Mouse (Mus musculus) gastrocnemius, adult 2 months (tissue): ENCODE results near the gene Rasgef1b. TPM values are rescaled to one million over a fixed set of nuclear protein-coding genes. Genes with fewer than 3 reads are reported as not detected.
A peak's percentile ranks its signal among the peaks of the same experiment; 100 is the strongest.

Source experiments
- DNase-seq: peaks from one replicate; pipeline ENCODE4 v3.0.0; 2022
- H3K27ac ChIP-seq: fragments of 200-600 bp; 2 replicates; pipeline ENCODE4 v1.8.1; 2022; ENCODE audit warnings: mild to moderate bottlenecking
- H3K4me3 ChIP-seq: fragments of 200-600 bp; 2 replicates; pipeline ENCODE4 v1.8.1; 2022; ENCODE audit warnings: mild to moderate bottlenecking, moderate library complexity
- CTCF ChIP-seq: fragments of 200-600 bp; IDR thresholded peaks from 2 replicates; pipeline ENCODE4 v1.8.1; 2022; ENCODE audit warnings: antibody characterized with exemption, mild to moderate bottlenecking, moderate library complexity
- intact Hi-C: fragments of 180-260 bp; cut with DNase I; formaldehyde crosslinking; loops from one replicate; pipeline ENCODE4 v1.15.1; 2025
- total RNA-seq, 2 experiments: library from RNA; stranded (reverse); gene quantifications; 2 replicates each; pipeline ENCODE4 v1.2.3; 2021

Rasgef1b gene
- total RNA-seq, 2 experiments from 2014 or later: 0.26 to 0.47 TPM

DNA sequence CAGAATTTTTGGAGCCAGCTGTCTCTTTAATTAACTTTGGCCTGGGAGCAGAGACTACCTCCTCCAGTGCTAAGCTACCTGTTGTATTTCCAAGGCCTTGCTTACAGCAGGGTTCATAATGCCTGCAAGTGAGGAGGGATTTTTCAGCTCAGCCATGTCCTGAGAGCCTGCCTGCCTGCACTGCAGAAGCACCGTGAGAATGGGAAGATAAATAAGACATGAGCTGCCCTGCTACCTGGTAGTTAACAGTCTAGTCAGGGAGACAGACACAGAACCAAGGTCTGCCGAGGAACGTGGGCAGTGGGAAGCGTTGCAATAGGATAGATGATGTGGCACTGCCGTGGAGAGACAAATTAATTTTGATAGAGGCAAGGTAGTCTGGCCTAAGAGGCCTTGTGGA lies 277.4 kb downstream of the Rasgef1b start:
- intact Hi-C loops: no loop called here
- no peak overlapping the region for H3K27ac ChIP-seq
- H3K4me3 ChIP-seq: no peak overlapping the region
- no peak for DNase-seq
- TF ChIP-seq CTCF: no peak

DNA sequence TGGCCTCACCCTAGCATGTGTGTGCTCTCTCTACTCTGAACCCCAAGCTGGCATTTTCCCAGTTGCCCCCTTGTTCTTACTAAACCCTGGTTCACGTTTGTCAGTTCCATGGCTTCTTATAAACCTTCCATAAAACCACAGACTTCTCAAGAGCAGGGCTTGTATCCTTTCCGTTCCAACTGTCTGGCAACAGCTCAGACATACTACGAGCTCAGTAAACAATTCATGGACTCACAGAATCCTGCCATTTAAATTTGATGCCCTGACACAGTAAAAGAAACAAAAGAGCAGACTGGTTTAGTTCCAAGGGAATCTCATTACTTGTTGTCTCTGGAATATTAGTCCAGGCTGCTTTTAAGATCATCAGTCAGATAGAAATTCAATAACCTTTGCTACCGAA lies 277.9 kb downstream of the Rasgef1b start:
- intact Hi-C loops: no loop called here
- no peak overlapping the region for H3K27ac ChIP-seq
- no peak for TF ChIP-seq CTCF
- no peak overlapping the region for H3K4me3 ChIP-seq
- no peak for DNase-seq

GRCm38 (mm10) chr5:99450463-99450862 lies 278.4 kb downstream of the Rasgef1b start:
- H3K27ac ChIP-seq: no peak overlapping the region
- no peak overlapping the region for H3K4me3 ChIP-seq
- DNase-seq: no peak
- intact Hi-C loops: no loop called here
- TF ChIP-seq CTCF: no peak

- no peak overlapping the region for H3K27ac ChIP-seq
- H3K4me3 ChIP-seq: no peak overlapping the region
- DNase-seq: no peak
- intact Hi-C loops: no loop called here
- TF ChIP-seq CTCF: no peak
Measured at GRCm38 (mm10) chr5:99447481-99447880, 281.4 kb downstream of the Rasgef1b start.

DNA sequence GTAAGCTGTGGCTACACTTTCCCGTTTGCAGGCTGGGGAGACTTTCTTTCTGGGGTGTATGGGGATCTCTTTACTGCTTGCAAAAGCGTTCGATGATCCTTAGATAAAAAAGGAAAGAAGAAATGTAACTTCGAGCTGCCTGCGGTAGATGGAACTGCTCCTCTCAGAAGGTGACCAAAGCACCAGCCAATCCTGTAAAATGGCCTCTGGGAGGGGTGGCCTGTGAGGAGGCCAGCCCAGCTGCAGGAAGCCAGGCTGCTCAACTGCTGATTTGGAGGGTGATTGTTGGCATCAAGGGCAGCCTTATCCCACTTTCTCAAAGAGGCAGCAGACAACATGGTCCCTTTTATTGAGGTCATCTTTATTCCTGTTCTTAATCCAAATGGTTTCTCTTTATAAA lies 283.6 kb downstream of the Rasgef1b start:
- intact Hi-C loops: no loop called here
- Histone ChIP-seq H3K4me3 (no peak overlapping the region), H3K27ac (no peak overlapping the region)
- TF ChIP-seq CTCF: no peak
- DNase-seq: no peak

DNA sequence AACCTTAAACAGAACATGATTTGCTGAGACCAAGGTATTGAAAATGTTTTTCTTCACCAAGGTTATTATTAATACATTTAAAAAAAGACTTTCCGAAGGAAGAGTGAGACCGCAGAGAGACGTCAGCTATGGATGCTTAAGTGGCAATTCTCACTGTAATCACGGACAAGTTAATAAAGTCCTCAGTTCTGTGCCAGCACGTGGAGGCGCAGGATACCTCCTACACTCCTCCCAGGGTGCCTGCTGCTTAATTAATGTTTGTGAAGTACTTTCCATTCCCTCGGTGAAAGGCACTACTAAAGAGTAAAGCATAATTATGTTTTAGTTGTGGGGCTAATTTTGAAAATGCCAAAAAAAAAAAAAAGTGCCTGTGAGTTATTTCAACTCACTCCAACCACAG lies 284.1 kb downstream of the Rasgef1b start:
- TF ChIP-seq CTCF: no peak
- H3K4me3 ChIP-seq: no peak overlapping the region
- intact Hi-C loops: no loop called here
- no peak overlapping the region for H3K27ac ChIP-seq
- DNase-seq: no peak

DNA sequence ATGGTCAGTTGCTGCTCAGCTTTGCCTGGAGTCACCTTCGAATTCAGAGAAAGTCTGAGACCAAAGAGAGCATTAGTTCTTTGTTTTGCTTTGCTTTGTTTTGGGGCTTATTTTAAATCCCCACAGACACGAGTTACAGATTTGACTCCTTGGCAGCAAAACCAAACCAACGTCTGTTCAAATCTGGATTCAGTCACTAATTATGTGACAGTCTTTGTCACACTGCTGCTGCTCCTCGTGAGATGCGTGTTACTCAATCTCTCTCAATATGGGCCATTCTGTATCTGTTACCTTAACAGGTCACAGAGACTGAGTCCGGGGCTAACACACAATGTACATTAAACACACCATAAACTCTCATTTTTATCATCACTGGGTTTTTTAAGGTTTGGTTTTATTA lies 288.8 kb downstream of the Rasgef1b start:
- no peak for DNase-seq
- TF ChIP-seq CTCF: no peak
- intact Hi-C loops: no loop called here
- Histone ChIP-seq H3K27ac (no peak overlapping the region), H3K4me3 (no peak overlapping the region)

DNA sequence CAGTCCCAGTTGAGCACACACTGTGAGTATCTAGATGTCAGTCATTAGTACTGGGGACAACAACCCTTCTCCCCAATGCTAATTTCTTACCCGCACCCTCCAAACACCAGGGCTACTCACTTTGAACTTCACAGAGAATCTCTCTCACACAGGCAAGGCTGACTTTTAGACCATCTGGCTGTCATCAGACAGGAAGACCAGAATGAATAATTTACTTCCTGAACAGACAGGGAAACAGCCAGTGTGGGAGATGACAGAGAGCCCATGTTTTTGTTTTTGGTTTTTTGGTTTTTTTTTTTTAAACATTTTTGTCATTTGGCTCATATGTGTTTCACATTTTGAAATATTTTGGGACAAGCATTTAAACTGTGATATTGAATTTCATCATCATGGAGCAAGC lies 290.3 kb downstream of the Rasgef1b start:
- intact Hi-C loops: no loop called here
- no peak overlapping the region for H3K27ac ChIP-seq
- H3K4me3 ChIP-seq: no peak overlapping the region
- TF ChIP-seq CTCF: no peak
- DNase-seq: no peak

DNA sequence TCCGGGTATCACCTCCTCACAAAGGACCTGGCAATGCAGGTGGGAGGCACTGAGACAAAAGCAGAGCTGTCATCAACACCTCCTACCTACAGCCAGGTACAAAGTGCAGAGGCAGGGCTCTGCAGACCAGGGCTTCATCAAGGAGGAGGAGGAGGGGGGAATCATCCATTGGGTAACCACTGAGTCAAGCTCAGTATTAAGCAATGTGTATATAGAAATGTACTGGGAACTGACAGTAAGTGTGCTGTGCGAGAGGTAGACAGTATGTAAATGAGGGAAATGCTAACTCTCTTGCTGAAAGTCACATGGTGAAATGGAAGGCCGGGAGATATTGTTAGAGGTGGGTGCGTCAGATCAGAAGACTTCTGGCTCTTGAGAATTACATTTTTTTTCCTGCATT lies 294.6 kb downstream of the Rasgef1b start:
- Histone ChIP-seq H3K4me3 (no peak overlapping the region), H3K27ac (no peak overlapping the region)
- DNase-seq: no peak
- intact Hi-C loops: no loop called here
- no peak for TF ChIP-seq CTCF

DNA sequence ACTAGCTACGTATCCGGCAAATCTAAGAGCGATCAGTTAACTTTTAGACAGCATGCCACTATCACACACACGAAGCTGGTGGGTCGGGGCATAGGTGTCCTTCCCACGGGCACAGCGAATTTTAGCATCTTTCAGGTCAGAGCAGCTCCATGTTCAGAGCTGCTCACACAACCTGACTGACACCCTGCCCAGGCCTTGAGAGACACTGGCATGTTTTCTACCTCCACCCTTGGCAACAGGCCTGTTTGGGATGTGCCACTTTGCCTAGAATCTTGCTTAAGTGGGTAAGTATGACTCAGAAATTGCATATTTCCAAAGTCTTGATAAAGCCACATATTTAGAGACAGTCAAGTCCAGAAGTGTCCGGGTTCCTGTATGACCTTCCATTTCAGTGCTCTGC lies 296.4 kb downstream of the Rasgef1b start:
- Histone ChIP-seq H3K4me3 (no peak overlapping the region), H3K27ac (no peak overlapping the region)
- intact Hi-C loops: no loop called here
- DNase-seq: no peak
- no peak for TF ChIP-seq CTCF

- no peak overlapping the region for H3K4me3 ChIP-seq
- intact Hi-C loops: no loop called here
- DNase-seq: no peak
- no peak overlapping the region for H3K27ac ChIP-seq
- TF ChIP-seq CTCF: no peak
Measured at GRCm38 (mm10) chr5:99429273-99429672, 299.6 kb downstream of the Rasgef1b start.

DNA sequence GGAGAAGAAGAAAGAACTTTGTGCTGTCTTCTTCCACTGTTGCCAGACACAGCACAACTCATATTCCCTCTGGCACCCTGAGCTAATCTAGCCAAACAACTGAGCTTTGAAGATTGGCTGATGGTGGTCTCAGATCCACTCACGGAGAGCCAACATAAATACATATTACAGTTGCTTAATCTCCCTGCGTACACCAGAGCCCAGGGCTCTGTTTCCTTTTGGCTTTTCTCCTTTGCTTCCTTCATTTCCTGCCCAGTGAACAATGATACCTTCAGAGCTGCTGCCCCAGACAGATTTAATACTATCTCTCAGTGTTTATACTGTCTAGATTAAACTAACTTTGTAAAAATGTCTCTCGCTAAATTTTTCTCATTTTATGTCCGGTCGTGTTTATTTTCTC lies 300.2 kb downstream of the Rasgef1b start:
- intact Hi-C loops: no loop called here
- TF ChIP-seq CTCF: no peak
- DNase-seq: no peak
- Histone ChIP-seq H3K27ac (no peak overlapping the region), H3K4me3 (no peak overlapping the region)

DNA sequence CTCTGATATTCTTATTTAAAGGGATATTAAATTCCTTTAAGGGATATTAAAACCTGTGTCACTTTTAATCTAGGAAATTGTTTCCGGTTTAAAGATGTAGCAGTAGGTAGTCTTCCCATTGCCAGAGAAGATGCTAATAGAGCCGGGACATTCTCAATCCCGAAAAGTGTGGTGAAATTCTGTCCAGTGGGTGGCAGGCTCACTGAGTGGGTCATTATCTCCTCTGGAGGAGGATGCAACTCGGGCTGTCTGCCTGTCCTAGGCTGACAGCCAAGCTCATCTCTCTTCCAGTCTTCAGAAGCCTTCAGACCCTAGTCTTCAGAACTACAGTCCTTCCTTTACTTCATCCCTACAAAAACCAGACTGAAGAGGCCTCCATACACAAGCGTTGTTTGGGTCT lies 305.6 kb downstream of the Rasgef1b start:
- Histone ChIP-seq H3K4me3 (no peak overlapping the region), H3K27ac (no peak overlapping the region)
- intact Hi-C loops: no loop called here
- DNase-seq: peak; percentile 23
- TF ChIP-seq CTCF: peak; percentile 15; the same call in 1 of the 2 replicates

DNA sequence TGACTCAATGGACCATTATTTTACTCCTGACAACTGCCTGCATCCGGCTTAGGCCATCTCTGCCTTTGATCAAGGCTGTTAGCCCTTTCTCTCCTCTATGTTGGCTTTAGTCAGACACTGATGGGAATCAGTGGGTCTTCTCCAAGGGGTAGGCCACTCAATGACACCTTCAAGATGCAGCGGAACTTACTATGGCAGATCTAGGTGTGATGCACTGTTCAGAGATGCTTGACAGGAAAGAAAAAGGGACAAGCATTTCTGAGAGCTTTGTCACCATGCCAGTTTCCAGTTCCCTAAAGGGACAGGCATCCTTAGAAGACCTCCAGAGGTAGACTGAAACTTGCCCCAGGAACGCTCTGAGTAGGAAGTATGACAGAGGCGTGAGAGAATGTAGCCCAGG lies 306.0 kb downstream of the Rasgef1b start:
- no peak overlapping the region for H3K4me3 ChIP-seq
- H3K27ac ChIP-seq: no peak overlapping the region
- TF ChIP-seq CTCF: no peak
- DNase-seq: no peak
- intact Hi-C loops: no loop called here

GRCm38 (mm10) chr5:99422092-99422491 lies 306.8 kb downstream of the Rasgef1b start:
- TF ChIP-seq CTCF: no peak
- DNase-seq: no peak
- intact Hi-C loops: no loop called here

More at GRCm38 (mm10) chr5:99422092-99422491, 306.8 kb downstream of the Rasgef1b start:
- Histone ChIP-seq H3K27ac (no peak overlapping the region), H3K4me3 (no peak overlapping the region)
